ENCODE assay signal across 9 mouse cellular contexts in genomic region chr4:107422176-107422575, GRCm38 (mm10). TPM values are rescaled to one million over a fixed set of nuclear protein-coding genes. Genes with fewer than 3 reads are reported as not detected.
DNase-seq lines count a peak whose midpoint lies in the region; ATAC-seq lines count a peak whose summit lies in the region.
"Had no signal": no experiment of that assay in that cellular context is flagged by ENCODE, and none has a peak within 500 bp of the region (broad histone marks: within the 10 kb centered on the region; RNA-seq: fewer than 3 reads in every experiment).

No protein-coding gene starts in this region.

- H3K9me3 ChIP-seq in embryonic facial prominence, embryonic 11.5 days (replicated peaks; ENCODE audit: control insufficient read depth, low read length), result no peaks in the 10 kb centered on the region
- no peaks in the 10 kb centered on the region for H3K9me3 ChIP-seq in midbrain, embryonic 11.5 days (ENCODE audit: control insufficient read depth, low read length)
- H3K9me3 ChIP-seq: limb, embryonic 15.5 days had no signal

- H3K4me1 ChIP-seq in embryonic facial prominence, embryonic 11.5 days (ENCODE audit: control insufficient read depth, insufficient read depth, low read length), result no peaks in the 10 kb centered on the region
- H3K4me1 ChIP-seq in midbrain, embryonic 11.5 days (ENCODE audit: control insufficient read depth, insufficient read depth, low read length), result no peaks in the 10 kb centered on the region; the same call in 1 of the 2 replicates

- intact Hi-C loops in gastrocnemius, postnatal 36 days (cut with DNase I), result loop anchor here (5.0 kb wide), 2 partner anchors 180 to 230 kb away; no protein-coding TSS in a partner anchor

- WGBS in embryonic facial prominence, embryonic 11.5 days, result 19% methylated on average over 6 of the region's 6 CpGs
- 22% methylated on average over 6 of the region's 6 CpGs for WGBS in midbrain, embryonic 11.5 days

- H3K4me3 ChIP-seq in embryonic facial prominence, embryonic 11.5 days (ENCODE audit: low read depth, low read length), result no peak overlapping the region
- H3K4me3 ChIP-seq in midbrain, embryonic 11.5 days (ENCODE audit: low read depth, low read length), result no peak overlapping the region
- H3K4me3 ChIP-seq: limb, embryonic 15.5 days had no signal

- no peak overlapping the region for H3K9ac ChIP-seq in embryonic facial prominence, embryonic 11.5 days (replicated peaks; ENCODE audit: low read length)
- no peak overlapping the region for H3K9ac ChIP-seq in midbrain, embryonic 11.5 days (ENCODE audit: low read length)
- H3K9ac ChIP-seq: limb, embryonic 15.5 days had no signal

- H3K27me3 ChIP-seq in embryonic facial prominence, embryonic 11.5 days (ENCODE audit: control insufficient read depth, insufficient read depth, low read length), result no peaks in the 10 kb centered on the region
- no peaks in the 10 kb centered on the region for H3K27me3 ChIP-seq in midbrain, embryonic 11.5 days (ENCODE audit: control insufficient read depth, insufficient read depth, low read length)

- DNase-seq in layer of hippocampus, adult 11-12 months (ENCODE audit: low spot score), result peak; percentile 15
- DNase-seq in layer of hippocampus, adult 9-11 months, result no peak
- DNase-seq in adipocyte (ENCODE audit: low spot score), result peak; percentile 79
- peak; percentile 85 for DNase-seq in embryonic facial prominence, embryonic 11.5 days (ENCODE audit: low spot score)
- peak; percentile 61 to 66 for DNase-seq in kidney, postnatal 25 days
- peak; percentile 85 for DNase-seq in midbrain, embryonic 11.5 days (ENCODE audit: low spot score, missing footprints)
- no peak for DNase-seq in gastrocnemius, postnatal 36 days

- no peak overlapping the region for H3K27ac ChIP-seq in embryonic facial prominence, embryonic 11.5 days (replicated peaks; ENCODE audit: low read depth, low read length)
- H3K27ac ChIP-seq in midbrain, embryonic 11.5 days (ENCODE audit: low read depth, low read length), result no peak overlapping the region
- H3K27ac ChIP-seq: limb, embryonic 15.5 days had no signal

- H3K4me2 ChIP-seq in embryonic facial prominence, embryonic 11.5 days (ENCODE audit: low read depth, low read length), result no peak overlapping the region
- no peak overlapping the region for H3K4me2 ChIP-seq in midbrain, embryonic 11.5 days

- 0 out of 2 replicates have a peak, but pooled peaks have one; percentile 39 for ATAC-seq in embryonic facial prominence, embryonic 11.5 days (replicated peaks; ENCODE audit: insufficient number of reproducible peaks, low FRiP score, low TSS enrichment, low read depth)
- no peak for ATAC-seq in midbrain, embryonic 11.5 days (ENCODE audit: low FRiP score)
- no peak for ATAC-seq in frontal cortex, adult (ENCODE audit: low TSS enrichment)

- no peaks in the 10 kb centered on the region for H3K36me3 ChIP-seq in embryonic facial prominence, embryonic 11.5 days (replicated peaks; ENCODE audit: control insufficient read depth, insufficient read depth, low read depth, low read length)
- no peaks in the 10 kb centered on the region for H3K36me3 ChIP-seq in midbrain, embryonic 11.5 days (ENCODE audit: control insufficient read depth, insufficient read depth, low read length)

RNA-seq across cellular contexts. Expression of gene Glis1, which starts 12.2 kb away (rescaled TPM):
- polyA plus RNA-seq in embryonic facial prominence, embryonic 11.5 days (2014; fragmentation: Nextera tagmentation; extraction: Ambion mirVana), result 7.7 and 8.4 TPM in 2 replicates
- 0.55 and 0.97 TPM in 2 replicates for polyA plus RNA-seq in midbrain, embryonic 11.5 days (2014; fragmentation: Nextera tagmentation; extraction: Ambion mirVana)
- under 1 TPM; 0.20 to 0.23 TPM for total RNA-seq in gastrocnemius, postnatal 36 days (2021)

RNA-seq across cellular contexts. Expression of gene Ndc1, which starts 54.6 kb away (rescaled TPM):
- polyA plus RNA-seq in embryonic facial prominence, embryonic 11.5 days (2014; fragmentation: Nextera tagmentation; extraction: Ambion mirVana), result 56.0 and 61.7 TPM in 2 replicates
- polyA plus RNA-seq in midbrain, embryonic 11.5 days (2014; fragmentation: Nextera tagmentation; extraction: Ambion mirVana), result 52.9 and 54.3 TPM in 2 replicates
- 1 to 10 TPM; 7.4 to 9.1 TPM for total RNA-seq in gastrocnemius, postnatal 36 days (2021)

Comparison
In these comparisons a context has a peak if more than half of its experiments do, and no peak if none do; other contexts are left out.
1. DNase-seq: peak in layer of hippocampus, adult 11-12 months (single experiment), adipocyte (single experiment), embryonic facial prominence, embryonic 11.5 days (single experiment), kidney, postnatal 25 days (2 of 2) and midbrain, embryonic 11.5 days (single experiment); none in layer of hippocampus, adult 9-11 months (single experiment) and gastrocnemius, postnatal 36 days (0 of 2).